Mouse (Mus musculus) heart, embryonic 12.5 days (tissue): ENCODE measurements around the gene Cdk14. TPM values are rescaled to one million over a fixed set of nuclear protein-coding genes. Genes with fewer than 3 reads are reported as not detected.
A peak's percentile ranks its signal among the peaks of the same experiment; 100 is the strongest.

Source experiments
- ATAC-seq: fragments of 200-750 bp; cut with Nextera tagmentation; 2 replicates; pipeline ENCODE4 v1.8.0; 2017; ENCODE audit warnings: moderate TSS enrichment, moderate library complexity; ENCODE audit not compliant: insufficient number of reproducible peaks, low FRiP score
- H3K27ac ChIP-seq: fragments of 300-500 bp; sonication (generic); 2 replicates; pipeline ENCODE4 v1.5.1; 2016; ENCODE audit warnings: mild to moderate bottlenecking, moderate library complexity; ENCODE audit not compliant: poor library complexity, severe bottlenecking
- H3K27me3 ChIP-seq: fragments of 300-500 bp; sonication (generic); replicated peaks from 2 replicates; pipeline ENCODE4 v1.6.1; 2016; ENCODE audit warnings: mild to moderate bottlenecking, moderate library complexity
- H3K36me3 ChIP-seq: fragments of 300-500 bp; sonication (generic); 2 replicates; pipeline ENCODE4 v1.6.1; 2016; ENCODE audit warnings: mild to moderate bottlenecking, moderate library complexity
- H3K4me1 ChIP-seq: fragments of 300-500 bp; sonication (generic); replicated peaks from 2 replicates; pipeline ENCODE4 v1.6.1; 2016; ENCODE audit warnings: mild to moderate bottlenecking
- H3K4me2 ChIP-seq: fragments of 300-500 bp; sonication (generic); 2 replicates; pipeline ENCODE4 v1.6.1; 2016; ENCODE audit warnings: mild to moderate bottlenecking, moderate library complexity
- H3K4me3 ChIP-seq: fragments of 300-500 bp; sonication (generic); 2 replicates; pipeline ENCODE4 v1.5.1; 2016; ENCODE audit warnings: mild to moderate bottlenecking
- H3K9ac ChIP-seq: fragments of 300-500 bp; sonication (generic); 2 replicates; pipeline ENCODE4 v1.6.1; 2016; ENCODE audit warnings: mild to moderate bottlenecking, moderate library complexity
- H3K9me3 ChIP-seq: fragments of 300-500 bp; sonication (generic); replicated peaks from 2 replicates; pipeline ENCODE4 v1.6.1; 2016; ENCODE audit warnings: mild to moderate bottlenecking, moderate library complexity
- WGBS: fragments of 180-500 bp; shearing (Covaris S2); methylation state at CpG from one replicate; pipeline ENCODE4 v1.1.7; 2016; 5-methylcytosine and 5-hydroxymethylcytosine counted together
- polyA plus RNA-seq: library from polyadenylated mRNA; unstranded; fragments of >200 nt; fragmentation: Nextera tagmentation; extraction: Ambion mirVana; gene quantifications from 2 replicates; pipeline ENCODE4 v1.2.1, GENCODE M21; 2016

The Cdk14 gene
- polyA plus RNA-seq, 1 experiment from 2014 or later: 20.4 TPM

DNA sequence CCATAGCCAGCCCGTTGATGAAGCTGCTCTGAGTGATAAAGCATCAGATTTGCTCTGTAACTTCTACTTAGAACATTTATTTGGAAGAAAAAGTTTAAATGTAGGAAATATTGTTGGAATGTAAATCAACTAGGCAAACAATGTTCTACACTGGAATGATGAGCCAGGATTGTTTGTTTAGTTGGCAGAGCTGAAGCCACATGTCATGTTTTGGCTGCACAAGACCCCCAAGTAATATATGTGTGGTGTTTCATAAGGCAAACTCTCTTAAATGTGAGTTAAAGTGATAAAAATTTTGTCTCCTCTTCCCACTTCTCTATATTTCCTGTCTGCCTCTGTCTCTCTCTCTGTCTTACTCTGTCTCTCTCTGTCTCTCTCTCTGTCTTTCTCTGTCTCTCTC, 291.3 kb downstream of the Cdk14 start:
- H3K4me1 ChIP-seq: no peaks in the 10 kb centered on the region
- H3K9ac ChIP-seq: no peak overlapping the region
- H3K4me3 ChIP-seq: no peak overlapping the region
- H3K27me3 ChIP-seq: no peaks in the 10 kb centered on the region
- WGBS: 75% methylated on average over 1 of the region's 1 CpGs
- no peak overlapping the region for H3K27ac ChIP-seq
- H3K36me3 ChIP-seq: no peaks in the 10 kb centered on the region
- H3K9me3 ChIP-seq: no peaks in the 10 kb centered on the region
- ATAC-seq: no peak
- no peak overlapping the region for H3K4me2 ChIP-seq

DNA sequence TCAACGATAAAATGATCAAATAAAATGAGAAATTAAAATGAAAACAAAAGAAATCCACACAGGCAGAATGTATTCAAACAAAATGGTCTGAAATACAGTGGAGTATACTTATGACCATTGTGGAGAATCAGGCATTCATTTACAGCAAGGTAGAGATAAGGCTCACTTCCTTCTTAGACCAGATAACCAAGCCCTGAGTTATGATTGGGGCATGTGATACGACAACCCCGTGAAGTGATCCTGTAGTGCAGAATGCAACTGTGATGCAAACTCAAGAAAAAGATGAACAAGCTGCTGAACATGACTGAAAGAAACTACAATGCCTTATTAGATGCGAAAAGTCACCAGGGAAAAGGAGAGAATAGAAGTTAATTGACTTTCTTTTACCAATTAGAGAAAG, 295.5 kb downstream of the Cdk14 start:
- no peak for ATAC-seq
- no peak overlapping the region for H3K4me3 ChIP-seq
- H3K27me3 ChIP-seq: no peaks in the 10 kb centered on the region
- no peaks in the 10 kb centered on the region for H3K9me3 ChIP-seq
- no peaks in the 10 kb centered on the region for H3K36me3 ChIP-seq
- peaks cover 3% of the 10 kb centered on the region; the same call in 1 of the 2 replicates for H3K4me1 ChIP-seq
- no peak overlapping the region for H3K4me2 ChIP-seq
- 71% methylated on average over 4 of the region's 4 CpGs for WGBS
- H3K9ac ChIP-seq: no peak overlapping the region
- no peak overlapping the region for H3K27ac ChIP-seq

DNA sequence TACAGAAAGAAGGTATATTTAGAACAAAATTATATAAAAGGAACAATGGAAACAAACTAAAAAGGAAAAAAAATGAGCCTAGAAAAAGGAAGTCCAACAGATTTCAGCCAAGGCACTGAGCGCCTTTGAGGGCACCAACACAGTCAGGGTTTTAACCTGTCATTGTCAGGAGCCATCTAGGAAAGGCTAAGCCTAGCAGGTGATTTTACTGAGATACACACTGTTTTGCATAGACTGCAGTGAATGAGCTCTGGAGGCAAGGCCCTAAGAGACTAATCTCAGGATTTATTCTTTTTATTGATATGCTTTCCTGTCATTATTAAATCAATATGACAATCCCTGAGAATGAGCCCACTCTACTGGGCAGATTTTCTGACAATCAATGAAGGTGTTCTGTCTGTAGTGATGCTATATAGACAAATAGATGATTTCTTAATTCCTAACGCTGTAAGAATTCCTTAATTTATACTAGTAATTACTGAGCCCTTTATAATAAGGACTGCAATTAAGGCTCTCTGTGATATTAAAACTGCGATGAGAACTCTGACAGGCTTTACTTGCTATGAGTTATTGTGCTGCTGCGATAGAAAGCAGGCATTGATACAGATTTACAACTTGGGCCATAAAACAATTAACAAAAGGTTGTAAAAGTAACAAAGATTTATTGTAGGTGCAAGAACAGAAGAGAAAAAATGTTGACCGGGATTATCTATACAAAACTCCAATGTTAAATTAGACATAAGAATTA, 303.2 kb downstream of the Cdk14 start:
- no peaks in the 10 kb centered on the region for H3K27me3 ChIP-seq
- H3K4me3 ChIP-seq: no peak overlapping the region
- peaks cover 5% of the 10 kb centered on the region; the same call in 1 of the 2 replicates for H3K4me1 ChIP-seq
- ATAC-seq: no peak
- H3K9ac ChIP-seq: no peak overlapping the region
- WGBS: 86% methylated on average over 5 of the region's 5 CpGs
- H3K4me2 ChIP-seq: no peak overlapping the region
- H3K9me3 ChIP-seq: no peaks in the 10 kb centered on the region
- H3K27ac ChIP-seq: no peak overlapping the region
- no peaks in the 10 kb centered on the region for H3K36me3 ChIP-seq

DNA sequence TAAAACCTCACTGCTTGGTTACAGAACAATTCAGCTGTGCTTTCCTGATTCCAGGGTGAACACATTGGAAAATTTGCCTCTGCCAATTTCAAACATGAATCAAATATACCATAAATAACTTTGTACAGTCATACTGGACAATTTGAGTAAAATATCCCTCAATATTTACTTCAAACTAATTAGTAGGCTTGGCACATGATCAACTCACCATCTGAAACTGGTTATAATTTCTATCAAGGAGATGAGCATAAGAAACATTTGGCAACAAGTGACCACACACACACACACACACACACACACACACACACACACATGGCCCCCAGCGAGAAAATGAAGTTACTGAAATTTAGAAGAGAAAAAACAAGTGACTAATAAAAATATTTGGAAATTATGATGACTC, 304.6 kb downstream of the Cdk14 start:
- Histone ChIP-seq H3K27me3 (no peaks in the 10 kb centered on the region), H3K27ac (no peak overlapping the region), H3K4me1 (peaks cover 12% of the 10 kb centered on the region), H3K9ac (no peak overlapping the region), H3K36me3 (no peaks in the 10 kb centered on the region), H3K4me2 (no peak overlapping the region), H3K9me3 (no peaks in the 10 kb centered on the region), H3K4me3 (no peak overlapping the region)
- ATAC-seq: no peak
- 83% methylated on average over 1 of the region's 1 CpGs for WGBS

DNA sequence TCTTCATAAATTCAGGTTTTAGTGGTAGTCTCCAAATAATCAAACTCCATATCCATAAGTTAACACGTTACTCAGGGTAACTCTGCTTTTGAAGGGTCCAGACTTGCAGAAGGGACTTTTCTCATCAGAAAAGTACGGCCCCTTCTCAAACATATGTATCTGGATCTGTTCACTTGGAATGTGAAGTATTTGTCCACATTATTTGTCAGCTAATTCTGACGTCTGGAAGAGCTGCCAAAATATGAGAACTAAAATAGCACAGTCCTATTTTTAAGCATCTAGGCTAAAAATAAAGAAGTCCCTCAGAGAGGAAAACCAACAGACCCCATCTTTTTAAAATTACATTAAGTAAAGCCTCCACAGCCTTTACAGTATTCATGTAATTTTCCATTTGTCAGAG, 310.5 kb downstream of the Cdk14 start:
- H3K4me3 ChIP-seq: no peak overlapping the region
- peaks cover 25% of the 10 kb centered on the region for H3K4me1 ChIP-seq
- no peak overlapping the region for H3K27ac ChIP-seq

DNA sequence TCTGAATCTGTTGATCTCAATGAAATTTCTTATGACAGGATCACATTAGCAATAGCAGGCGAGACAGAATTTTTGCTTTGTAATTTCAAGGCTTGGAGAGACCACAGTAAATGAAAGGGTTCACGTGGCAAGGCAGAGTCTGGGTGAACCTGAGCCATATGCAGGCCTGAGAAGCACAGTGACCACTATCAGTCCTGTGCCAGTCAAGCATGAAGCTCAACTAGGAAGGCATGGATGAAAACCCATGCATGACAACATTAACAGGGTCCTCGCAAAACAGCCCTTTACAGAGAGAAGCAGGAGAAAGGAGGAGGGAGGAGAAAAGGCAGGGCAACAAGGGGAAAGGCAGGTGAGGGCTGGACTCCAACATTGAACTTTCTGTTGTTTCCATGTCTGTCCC, 311.1 kb downstream of the Cdk14 start:
- Histone ChIP-seq H3K9ac (no peak overlapping the region), H3K27me3 (no peaks in the 10 kb centered on the region), H3K4me1 (peaks cover 27% of the 10 kb centered on the region), H3K9me3 (no peaks in the 10 kb centered on the region), H3K4me3 (no peak overlapping the region), H3K36me3 (no peaks in the 10 kb centered on the region), H3K27ac (peak overlapping the region; percentile 53; the same call in 1 of the 2 replicates), H3K4me2 (no peak overlapping the region)
- no peak for ATAC-seq
- 77% methylated on average over 3 of the region's 3 CpGs for WGBS

More for the DNA sequence above, 310.5 kb downstream of the Cdk14 start:
- no peaks in the 10 kb centered on the region for H3K27me3 ChIP-seq
- no peak for ATAC-seq
- H3K9me3 ChIP-seq: no peaks in the 10 kb centered on the region
- WGBS: 27% methylated on average over 3 of the region's 3 CpGs
- H3K36me3 ChIP-seq: no peaks in the 10 kb centered on the region
- no peak overlapping the region for H3K4me2 ChIP-seq
- H3K9ac ChIP-seq: no peak overlapping the region

DNA sequence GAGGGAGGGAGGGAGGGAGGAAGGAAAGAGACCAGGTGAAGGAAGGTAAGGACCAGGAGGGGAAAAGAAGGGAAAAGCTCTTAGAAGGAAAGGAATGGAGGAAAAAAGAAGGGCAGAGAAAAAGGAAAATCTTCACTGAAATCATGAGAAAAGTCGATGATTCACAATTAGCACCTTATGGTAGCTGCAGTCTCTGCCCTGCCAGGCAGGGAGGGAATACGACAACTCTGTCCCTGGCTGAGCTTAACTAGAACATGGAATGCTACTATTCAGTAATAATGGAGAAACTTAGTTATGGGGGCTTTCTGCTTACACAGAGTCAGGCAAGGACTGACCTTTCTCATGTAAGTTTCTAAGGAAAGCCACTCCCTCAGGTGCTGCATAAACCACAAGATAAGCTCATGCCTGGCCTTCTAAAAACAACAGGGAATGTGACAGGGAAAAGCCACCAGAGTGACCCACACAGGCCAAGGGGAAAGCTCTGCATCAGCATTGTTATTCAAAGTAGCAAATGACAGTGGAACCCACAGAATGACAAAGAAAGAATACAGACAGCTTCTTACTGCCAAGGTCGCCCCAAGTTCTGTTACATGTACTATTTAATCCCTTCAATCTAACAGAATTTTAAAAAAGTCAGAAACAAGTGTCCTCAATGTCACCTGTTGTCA, 323.7 kb downstream of the Cdk14 start:
- no peak overlapping the region for H3K9ac ChIP-seq
- WGBS: 61% methylated on average over 3 of the region's 3 CpGs
- no peaks in the 10 kb centered on the region for H3K9me3 ChIP-seq
- no peaks in the 10 kb centered on the region for H3K36me3 ChIP-seq
- no peak overlapping the region for H3K4me3 ChIP-seq
- no peak overlapping the region for H3K4me2 ChIP-seq
- ATAC-seq: no peak
- H3K4me1 ChIP-seq: peaks cover 9% of the 10 kb centered on the region
- no peak overlapping the region for H3K27ac ChIP-seq
- no peaks in the 10 kb centered on the region for H3K27me3 ChIP-seq

DNA sequence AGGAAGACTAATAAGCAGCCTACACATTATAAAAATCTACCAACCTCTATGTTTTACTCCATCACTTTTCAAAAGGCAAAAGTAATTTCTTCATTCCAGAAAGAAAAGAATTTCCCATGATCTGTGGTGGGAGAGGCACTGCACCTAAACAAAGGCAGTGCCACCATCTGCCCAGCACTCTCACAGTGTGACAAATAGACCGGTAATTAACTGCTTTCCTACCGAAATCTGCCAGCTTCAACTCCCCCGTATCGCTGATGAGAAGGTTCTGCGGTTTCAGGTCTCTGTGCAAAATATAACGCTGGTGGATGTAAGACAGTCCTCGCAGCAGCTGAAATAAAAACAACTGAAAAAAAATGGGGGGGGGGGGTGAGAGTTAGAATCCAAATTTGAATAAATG, 327.4 kb downstream of the Cdk14 start:
- Histone ChIP-seq H3K27me3 (no peaks in the 10 kb centered on the region), H3K36me3 (no peaks in the 10 kb centered on the region), H3K9me3 (no peaks in the 10 kb centered on the region), H3K4me2 (no peak overlapping the region), H3K9ac (no peak overlapping the region), H3K4me3 (no peak overlapping the region), H3K4me1 (peaks cover 9% of the 10 kb centered on the region), H3K27ac (no peak overlapping the region)
- WGBS: 89% methylated on average over 7 of the region's 7 CpGs
- no peak for ATAC-seq

DNA sequence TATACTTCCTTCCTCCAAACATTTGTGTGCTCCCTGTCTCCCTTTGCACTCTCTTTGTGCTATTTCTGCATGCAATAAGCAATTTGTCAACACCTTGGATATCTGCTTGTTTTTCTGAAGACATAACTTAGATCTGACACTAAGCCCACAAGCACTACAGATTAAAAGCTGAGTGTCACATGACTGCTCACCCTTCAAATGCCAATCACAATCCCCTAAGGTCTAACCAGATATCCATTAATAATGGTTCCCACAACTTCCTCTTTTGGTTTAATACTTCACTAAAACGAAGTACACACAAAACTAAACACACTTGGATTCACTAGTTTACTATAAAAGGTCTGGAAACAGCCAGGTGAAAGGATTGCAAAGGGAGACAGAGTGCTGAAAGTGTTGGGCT, 348.6 kb downstream of the Cdk14 start:
- Histone ChIP-seq H3K27ac (no peak overlapping the region), H3K27me3 (no peaks in the 10 kb centered on the region), H3K4me1 (peaks cover 7% of the 10 kb centered on the region; the same call in 1 of the 2 replicates), H3K9me3 (no peaks in the 10 kb centered on the region), H3K4me3 (no peak overlapping the region), H3K9ac (no peak overlapping the region), H3K4me2 (no peak overlapping the region), H3K36me3 (peaks cover 4% of the 10 kb centered on the region; the same call in 1 of the 2 replicates)
- WGBS: 39% methylated on average over 1 of the region's 1 CpGs
- no peak for ATAC-seq

DNA sequence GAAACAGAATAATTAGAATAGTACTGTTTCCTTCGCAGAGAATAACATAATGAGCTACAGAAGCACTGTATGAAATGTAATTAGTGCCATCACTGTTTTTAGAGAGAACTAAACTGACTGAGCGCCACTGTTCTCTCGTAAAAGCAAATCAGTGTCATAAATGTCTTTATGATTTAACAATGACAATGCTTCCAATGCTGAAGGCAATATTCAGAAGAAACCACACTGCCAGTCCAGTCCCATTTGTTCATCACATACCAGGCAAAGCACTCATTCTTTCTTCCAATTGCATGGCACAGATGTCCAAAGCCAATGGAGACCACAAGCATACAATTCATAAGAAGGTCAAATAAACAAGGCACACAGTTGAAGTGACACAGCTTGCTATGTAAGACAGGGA, 355.4 kb downstream of the Cdk14 start:
- ATAC-seq: no peak
- H3K4me1 ChIP-seq: no peaks in the 10 kb centered on the region
- H3K9me3 ChIP-seq: no peaks in the 10 kb centered on the region
- H3K9ac ChIP-seq: no peak overlapping the region
- no peaks in the 10 kb centered on the region for H3K27me3 ChIP-seq
- no peak overlapping the region for H3K27ac ChIP-seq
- no peaks in the 10 kb centered on the region for H3K36me3 ChIP-seq
- 90% methylated on average over 3 of the region's 3 CpGs for WGBS
- H3K4me3 ChIP-seq: no peak overlapping the region
- H3K4me2 ChIP-seq: no peak overlapping the region

DNA sequence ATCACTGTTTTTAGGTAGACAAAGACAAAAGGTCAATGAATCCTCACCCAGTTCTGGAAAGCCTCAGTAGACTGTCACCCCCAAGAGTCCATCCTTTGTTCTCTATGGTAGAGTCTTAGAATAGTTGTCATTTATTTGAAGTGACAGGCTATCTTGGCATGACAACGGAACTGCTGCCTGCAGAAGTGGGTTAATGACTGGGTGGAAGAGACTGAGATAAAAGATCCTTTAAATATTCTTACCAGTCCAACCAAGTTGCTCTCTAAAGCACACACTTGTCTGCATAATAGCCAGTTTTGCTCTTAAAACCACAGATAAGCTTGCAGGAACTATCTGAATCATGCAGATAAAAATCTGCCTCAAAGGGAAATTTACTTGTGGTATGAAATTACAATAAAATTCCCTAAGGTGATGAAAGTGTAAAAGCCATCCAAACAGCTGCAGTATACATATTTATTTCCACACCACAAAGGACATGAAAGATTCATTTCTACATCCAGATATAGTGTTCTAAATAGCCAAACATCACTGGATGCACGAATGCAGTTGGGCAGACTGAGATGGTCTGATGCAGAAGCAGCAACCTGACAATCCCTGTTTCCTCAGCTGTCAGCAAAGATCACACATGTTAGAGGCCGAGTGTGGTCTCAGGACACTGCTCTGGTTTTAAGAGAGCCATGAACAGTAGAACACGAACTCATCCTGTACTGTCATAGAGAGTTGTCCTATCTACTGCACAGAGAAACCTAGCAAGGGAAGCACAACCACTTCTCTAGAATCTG, 363.8 kb downstream of the Cdk14 start:
- Histone ChIP-seq H3K9me3 (no peaks in the 10 kb centered on the region), H3K27ac (no peak overlapping the region), H3K4me2 (no peak overlapping the region), H3K36me3 (no peaks in the 10 kb centered on the region), H3K27me3 (no peaks in the 10 kb centered on the region), H3K4me1 (peaks cover 19% of the 10 kb centered on the region), H3K9ac (no peak overlapping the region), H3K4me3 (no peak overlapping the region)
- WGBS: 33% methylated on average over 4 of the region's 4 CpGs
- ATAC-seq: no peak
